Mouse (Mus musculus) cerebellum, adult 2 months (tissue): ENCODE data around the gene Plxnc1. TPM values are rescaled to one million over a fixed set of nuclear protein-coding genes. Genes with fewer than 3 reads are reported as not detected.

Experiments used
- DNase-seq, 2 experiments: peaks; one replicate each; pipeline ENCODE4 v3.0.0; 2021
- H3K27ac ChIP-seq: fragments of 200-500 bp; 2 replicates; pipeline ENCODE4 v1.5.1; 2012; ENCODE audit warnings: low read length, control low read depth, inconsistent platforms; ENCODE audit not compliant: insufficient read depth
- H3K27me3 ChIP-seq: fragments of 200-500 bp; 2 replicates; pipeline ENCODE4 v1.6.1; 2012; ENCODE audit warnings: inconsistent platforms, mild to moderate bottlenecking, low read length, moderate library complexity; ENCODE audit not compliant: control insufficient read depth, insufficient read depth
- H3K4me1 ChIP-seq: fragments of 200-500 bp; 2 replicates; pipeline ENCODE4 v1.6.1; 2011; ENCODE audit warnings: low read length; ENCODE audit not compliant: control insufficient read depth, insufficient read depth
- H3K4me3 ChIP-seq: fragments of 200-500 bp; replicated peaks from 2 replicates; pipeline ENCODE3; 2011; ENCODE audit warnings: mild to moderate bottlenecking, low read depth, low read length, control low read depth; ENCODE audit not compliant: insufficient read depth
- CTCF ChIP-seq: fragments of 200-500 bp; IDR thresholded peaks from 2 replicates; pipeline ENCODE4 v1.5.1; 2011; ENCODE audit warnings: low read depth, mild to moderate bottlenecking, control low read depth, low read length, moderate library complexity, borderline replicate concordance; ENCODE audit not compliant: insufficient read depth
- POLR2A ChIP-seq: fragments of 200-500 bp; IDR thresholded peaks from 2 replicates; pipeline ENCODE4 v1.6.1; 2011; ENCODE audit warnings: low read length, control low read depth, borderline replicate concordance; ENCODE audit not compliant: insufficient read depth
- WGBS: fragments of 180-500 bp; shearing (Covaris S2); methylation state at CpG from one replicate; pipeline ENCODE4 v1.1.7; 2018; 5-methylcytosine and 5-hydroxymethylcytosine counted together
- polyA plus RNA-seq: library from polyadenylated mRNA; depleted of rRNA; stranded (reverse); fragments of >200 nt; gene quantifications from 2 replicates; pipeline ENCODE4 v1.2.3, GENCODE M21; 2012

Plxnc1 gene
- polyA plus RNA-seq, 1 experiment, result 8.2 TPM

- no peak for TF ChIP-seq CTCF
- no peak for TF ChIP-seq POLR2A
- Histone ChIP-seq H3K27me3 (no peaks in the 10 kb centered on the region), H3K4me1 (no peaks in the 10 kb centered on the region), H3K4me3 (no peak overlapping the region), H3K27ac (no peak overlapping the region)
- 86% methylated on average over 6 of the region's 6 CpGs for WGBS
- no peak for DNase-seq
Measured at GRCm38 (mm10) chr10:94883216-94883615, 61.4 kb downstream of the Plxnc1 start.

GRCm38 (mm10) chr10:94871506-94871905 lies 73.1 kb downstream of the Plxnc1 start:
- no peak for DNase-seq
- Histone ChIP-seq H3K4me1 (no peaks in the 10 kb centered on the region), H3K27me3 (no peaks in the 10 kb centered on the region), H3K27ac (no peak overlapping the region), H3K4me3 (no peak overlapping the region)
- WGBS, result 95% methylated on average over 5 of the region's 5 CpGs
- TF ChIP-seq POLR2A, result no peak
- no peak for TF ChIP-seq CTCF

GRCm38 (mm10) chr10:94871102-94871501 lies 73.5 kb downstream of the Plxnc1 start:
- Histone ChIP-seq H3K27me3 (no peaks in the 10 kb centered on the region), H3K27ac (no peak overlapping the region), H3K4me3 (no peak overlapping the region), H3K4me1 (no peaks in the 10 kb centered on the region)
- WGBS, result 92% methylated on average over 7 of the region's 7 CpGs
- no peak for TF ChIP-seq CTCF
- no peak for TF ChIP-seq POLR2A
- DNase-seq, result no peak

GRCm38 (mm10) chr10:94866995-94867856 lies 77.4 kb downstream of the Plxnc1 start:
- Histone ChIP-seq H3K27me3 (no peaks in the 10 kb centered on the region), H3K4me1 (no peaks in the 10 kb centered on the region), H3K4me3 (no peak overlapping the region), H3K27ac (no peak overlapping the region)
- DNase-seq, result no peak
- 91% methylated on average over 12 of the region's 12 CpGs for WGBS
- TF ChIP-seq POLR2A (no peak), CTCF (no peak)

- DNase-seq, result no peak
- H3K4me3 ChIP-seq, result no peak overlapping the region
- WGBS, result 61% methylated on average over 9 of the region's 9 CpGs
- no peak for TF ChIP-seq POLR2A
- no peak for TF ChIP-seq CTCF
- H3K27ac ChIP-seq, result no peak overlapping the region
- H3K4me1 ChIP-seq, result no peaks in the 10 kb centered on the region
- no peaks in the 10 kb centered on the region for H3K27me3 ChIP-seq
Measured at GRCm38 (mm10) chr10:94865206-94865605, 79.4 kb downstream of the Plxnc1 start.

GRCm38 (mm10) chr10:94864199-94864928 lies 80.3 kb downstream of the Plxnc1 start:
- H3K27me3 ChIP-seq, result no peaks in the 10 kb centered on the region
- H3K27ac ChIP-seq, result no peak overlapping the region
- no peak overlapping the region for H3K4me3 ChIP-seq
- WGBS, result 91% methylated on average over 9 of the region's 9 CpGs
- H3K4me1 ChIP-seq, result no peaks in the 10 kb centered on the region
- TF ChIP-seq POLR2A (no peak), CTCF (no peak)
- DNase-seq, result no peak

- H3K27ac ChIP-seq, result no peak overlapping the region
- 90% methylated on average over 9 of the region's 9 CpGs for WGBS
- DNase-seq, result no peak
Measured at GRCm38 (mm10) chr10:94863251-94863650, 81.4 kb downstream of the Plxnc1 start.

More at GRCm38 (mm10) chr10:94863251-94863650, 81.4 kb downstream of the Plxnc1 start:
- H3K27me3 ChIP-seq, result no peaks in the 10 kb centered on the region
- TF ChIP-seq CTCF (no peak), POLR2A (no peak)
- H3K4me3 ChIP-seq, result no peak overlapping the region
- no peaks in the 10 kb centered on the region for H3K4me1 ChIP-seq
